In the genomic region with DNA sequence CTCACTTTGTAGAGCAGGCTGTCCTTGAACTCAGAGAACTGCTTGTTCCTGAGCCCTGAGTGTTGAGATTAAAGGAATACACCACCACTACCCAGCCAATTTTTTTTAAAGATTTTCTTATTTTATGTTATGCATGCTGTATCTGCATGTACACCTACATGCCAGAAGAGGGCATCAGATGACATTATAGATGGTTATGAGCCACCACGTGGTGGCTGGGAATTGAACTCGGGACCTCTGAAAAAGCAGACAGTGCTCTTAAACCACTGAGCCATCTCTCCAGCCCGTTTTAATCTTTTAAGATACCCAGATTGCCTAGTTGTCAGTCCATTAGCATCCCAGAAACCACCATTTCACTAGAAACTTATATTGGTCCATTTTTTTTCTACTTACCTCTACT, we compare ENCODE assay signal across 22 mouse cellular contexts. TPM values are rescaled to one million over a fixed set of nuclear protein-coding genes. Genes with fewer than 3 reads are reported as not detected.
DNase-seq lines count a peak whose midpoint lies in the region; ATAC-seq and TF ChIP-seq lines count a peak whose summit lies in the region.
"Had no signal": no experiment of that assay in that cellular context is flagged by ENCODE, and none has a peak within 500 bp of the region (broad histone marks: within the 10 kb centered on the region; RNA-seq: fewer than 3 reads in every experiment).

No protein-coding gene starts in this region.

- POLR2A ChIA-PET in Patski (lab: Charles Lee) = no interaction called here

- H3K36me3 ChIP-seq in kidney, postnatal 0 days (ENCODE audit: insufficient read depth, low read length) = no peaks in the 10 kb centered on the region
- H3K36me3 ChIP-seq in liver, postnatal 0 days (replicated peaks; ENCODE audit: insufficient read depth, low read length) = 0 out of 2 replicates have a peak, but pooled peaks cover 2% of the 10 kb centered on the region
- H3K36me3 ChIP-seq in liver, embryonic 12.5 days = peaks cover 30% of the 10 kb centered on the region
- H3K36me3 ChIP-seq in MEL (ENCODE audit: control insufficient read depth in 1 of 2, insufficient read depth in 2 of 2, low read length in 2 of 2) = peaks cover 0 to 9% of the 10 kb centered on the region in 2 experiments; a peak in 2 of 4 replicates
- H3K36me3 ChIP-seq: hindbrain, embryonic 15.5 days had no signal

- in situ Hi-C loops in Patski (cut with MboI; ENCODE audit: low pct_unique_long_range_greater_than_20kb) = no loop called here

- peak in 1 of 2 experiments; percentile 43; a peak in 2 of 4 replicates for TF ChIP-seq POLR2A in MEL (IDR thresholded peaks at IDR 0.05; ENCODE audit: control insufficient read depth in 1 of 2, insufficient read depth in 1 of 2, low read depth in 1 of 2, low read length in 2 of 2, poor library complexity in 1 of 2)

- H3K4me1 ChIP-seq in kidney, postnatal 0 days (replicated peaks; ENCODE audit: insufficient read depth, low read length) = no peaks in the 10 kb centered on the region
- H3K4me1 ChIP-seq in liver, postnatal 0 days (ENCODE audit: insufficient read depth) = no peaks in the 10 kb centered on the region
- H3K4me1 ChIP-seq in liver, embryonic 12.5 days = no peaks in the 10 kb centered on the region
- no peaks in the 10 kb centered on the region for H3K4me1 ChIP-seq in MEL (ENCODE audit: control insufficient read depth in 1 of 2, insufficient read depth in 2 of 2, low read length in 2 of 2)
- H3K4me1 ChIP-seq: embryonic facial prominence, embryonic 15.5 days; forebrain, embryonic 10.5 days; heart, embryonic 13.5 days; hindbrain, embryonic 15.5 days had no signal

- no peak overlapping the region for H3K9ac ChIP-seq in kidney, postnatal 0 days (ENCODE audit: low read depth, low read length)
- no peak overlapping the region for H3K9ac ChIP-seq in liver, postnatal 0 days (replicated peaks)
- no peak overlapping the region for H3K9ac ChIP-seq in liver, embryonic 12.5 days
- H3K9ac ChIP-seq in MEL (ENCODE audit: control insufficient read depth, low read depth, low read length, poor library complexity, severe bottlenecking) = no peak overlapping the region
- H3K9ac ChIP-seq: embryonic facial prominence, embryonic 15.5 days; heart, embryonic 13.5 days; hindbrain, embryonic 15.5 days had no signal

- TF ChIP-seq CTCF in kidney, postnatal 0 days (IDR thresholded peaks at IDR 0.05; ENCODE audit: low read depth) = peak; percentile 18; the same call in 1 of the 2 replicates
- TF ChIP-seq CTCF in liver, postnatal 0 days (IDR thresholded peaks at IDR 0.05; ENCODE audit: low read depth) = peak; percentile 23; the same call in 1 of the 2 replicates
- TF ChIP-seq CTCF in MEL (IDR thresholded peaks at IDR 0.05 in 2 of 3, conservative IDR thresholded peaks at IDR 0.05 in 1 of 3; ENCODE audit: control insufficient read depth in 1 of 3, insufficient read depth in 1 of 3, low read depth in 2 of 3, low read length in 3 of 3, poor library complexity in 1 of 3, severe bottlenecking in 1 of 3) (peak in 2 of 3 experiments; percentile 35 to 51; a peak in 3 of 6 replicates), Patski (IDR thresholded peaks at IDR 0.05) (peak; percentile 29)

- 82% methylated on average over 3 of the region's 3 CpGs for WGBS in kidney, postnatal 0 days
- 84% methylated on average over 3 of the region's 3 CpGs for WGBS in liver, postnatal 0 days (ENCODE audit: insufficient replicate concordance)
- 58% methylated on average over 3 of the region's 3 CpGs for WGBS in liver, embryonic 12.5 days (ENCODE audit: insufficient replicate concordance)

- no peak overlapping the region for H3K4me3 ChIP-seq in kidney, postnatal 0 days (replicated peaks; ENCODE audit: low read depth, low read length)
- no peak overlapping the region for H3K4me3 ChIP-seq in liver, postnatal 0 days (ENCODE audit: low read depth, low read length)
- H3K4me3 ChIP-seq in liver, embryonic 12.5 days = no peak overlapping the region
- no peak overlapping the region for H3K4me3 ChIP-seq in MEL (ENCODE audit: control insufficient read depth in 1 of 2, insufficient read depth in 1 of 2, low read depth in 2 of 2, low read length in 2 of 2)
- H3K4me3 ChIP-seq: embryonic facial prominence, embryonic 15.5 days; erythroblast, embryonic 14.5 days; forebrain, embryonic 10.5 days; heart, embryonic 13.5 days; hindbrain, embryonic 15.5 days had no signal

- TF ChIP-seq EP300 in liver, postnatal 0 days (IDR thresholded peaks at IDR 0.05; ENCODE audit: low read depth) = no peak
- no peak for TF ChIP-seq EP300 in MEL (IDR thresholded peaks at IDR 0.05; ENCODE audit: low read depth in 1 of 2, low read length in 2 of 2)

- no peak for ATAC-seq in kidney, postnatal 0 days (replicated peaks; ENCODE audit: low FRiP score, low read depth)
- ATAC-seq in liver, postnatal 0 days = no peak
- no peak for ATAC-seq in liver, embryonic 12.5 days
- no peak for ATAC-seq in Patski
- ATAC-seq: CD4-positive, CD25-positive, alpha-beta regulatory T cell, adult 4 months; forebrain, embryonic 14.5 days had no signal

- no peak overlapping the region for H3K27ac ChIP-seq in kidney, postnatal 0 days
- no peak overlapping the region for H3K27ac ChIP-seq in liver, postnatal 0 days (ENCODE audit: low read depth)
- no peak overlapping the region for H3K27ac ChIP-seq in liver, embryonic 12.5 days
- H3K27ac ChIP-seq in MEL (ENCODE audit: control insufficient read depth, low read depth, low read length) = no peak overlapping the region
- H3K27ac ChIP-seq: embryonic facial prominence, embryonic 15.5 days; forebrain, embryonic 10.5 days; heart, embryonic 13.5 days; hindbrain, embryonic 15.5 days had no signal

- no peaks in the 10 kb centered on the region for H3K79me2 ChIP-seq in MEL (ENCODE audit: control insufficient read depth, insufficient read depth, low read length, poor library complexity)

- H3K27me3 ChIP-seq in kidney, postnatal 0 days (ENCODE audit: insufficient read depth, low read length) = no peaks in the 10 kb centered on the region
- H3K27me3 ChIP-seq in liver, postnatal 0 days (ENCODE audit: insufficient read depth, low read length) = no peaks in the 10 kb centered on the region; the same call in 1 of the 2 replicates
- no peaks in the 10 kb centered on the region for H3K27me3 ChIP-seq in liver, embryonic 12.5 days (replicated peaks)
- no peaks in the 10 kb centered on the region for H3K27me3 ChIP-seq in MEL (ENCODE audit: control insufficient read depth in 1 of 2, insufficient read depth in 2 of 2, low read length in 2 of 2)
- peaks cover 7% of the 10 kb centered on the region for H3K27me3 ChIP-seq in Patski
- H3K27me3 ChIP-seq: embryonic facial prominence, embryonic 15.5 days; heart, embryonic 13.5 days; hindbrain, embryonic 15.5 days had no signal

- H3K9me3 ChIP-seq in kidney, postnatal 0 days (replicated peaks; ENCODE audit: low read length) = no peaks in the 10 kb centered on the region
- H3K9me3 ChIP-seq in liver, postnatal 0 days (ENCODE audit: low read length) = no peaks in the 10 kb centered on the region
- H3K9me3 ChIP-seq in liver, embryonic 12.5 days (replicated peaks) = no peaks in the 10 kb centered on the region
- H3K9me3 ChIP-seq in MEL (replicated peaks; ENCODE audit: insufficient read depth, low read length) = no peaks in the 10 kb centered on the region
- H3K9me3 ChIP-seq: embryonic facial prominence, embryonic 15.5 days; forebrain, embryonic 10.5 days; G1E; heart, embryonic 13.5 days; hindbrain, embryonic 15.5 days had no signal

- no peak overlapping the region for H3K4me2 ChIP-seq in kidney, postnatal 0 days (ENCODE audit: low read length)
- H3K4me2 ChIP-seq in liver, postnatal 0 days (ENCODE audit: low read depth, low read length) = no peak overlapping the region
- no peak overlapping the region for H3K4me2 ChIP-seq in liver, embryonic 12.5 days
- H3K4me2 ChIP-seq: embryonic facial prominence, embryonic 15.5 days; heart, embryonic 13.5 days; hindbrain, embryonic 15.5 days had no signal

- CTCF ChIA-PET in Patski (lab: Charles Lee) = no interaction called here

- no peak for DNase-seq in kidney, postnatal 0 days (ENCODE audit: low spot score)
- DNase-seq in kidney, postnatal 4 days = no peak
- no peak for DNase-seq in liver, postnatal 0 days
- DNase-seq in MEL (ENCODE audit: low read depth, low spot score) (peak; percentile 56), Patski (ENCODE audit: low read depth, low spot score) (no peak)
- DNase-seq in B cell, adult 2 months = no peak
- DNase-seq: adrenal gland, adult 2 months; adrenal gland, postnatal 25 days; cerebellum, adult 11 months; cerebellum, adult 8-10 months; cerebellum, postnatal 14 days; embryo, embryonic 11 days; heart, postnatal 36 days had no signal

- TF ChIP-seq RAD21 in MEL (IDR thresholded peaks at IDR 0.05; ENCODE audit: low read depth, low read length) = peak; percentile 34

TF ChIP-seq in MEL, 35 proteins besides CTCF, POLR2A, EP300 and RAD21 (continues in another document):
- TF ChIP-seq USF1 (IDR thresholded peaks at IDR 0.05; ENCODE audit: low read depth, low read length) = 0 out of 2 replicates have a peak, but pooled peaks have one; percentile 22
- peak; percentile 35; the same call in 1 of the 2 replicates for TF ChIP-seq ZNF384 (IDR thresholded peaks at IDR 0.05; ENCODE audit: low read depth, low read length)

RNA-seq across cellular contexts. Expression of a gene that starts 13.8 kb away (rescaled TPM):
- polyA plus RNA-seq in kidney, postnatal 0 days (2015; fragmentation: Nextera tagmentation; extraction: Ambion mirVana) = 7.8 and 8.2 TPM in 2 replicates
- 2.5 and 2.7 TPM in 2 replicates for polyA plus RNA-seq in liver, postnatal 0 days (2015; fragmentation: Nextera tagmentation; extraction: Ambion mirVana)
- polyA plus RNA-seq in liver, embryonic 12.5 days (2016; fragmentation: Nextera tagmentation; extraction: Ambion mirVana) = 4.4 and 4.7 TPM in 2 replicates
- 43.8 and 44.4 TPM in 2 replicates for total RNA-seq in MEL (2012; rRNA removed)
- polyA plus RNA-seq in MEL (2012; ENCODE audit: insufficient read depth in 1 of 2, insufficient read length in 2 of 2, low read depth in 1 of 2, low replicate concordance in 2 of 2, missing spikeins in 1 of 2) (10 to 100 TPM; 39.1 to 65.0 TPM), Patski (2021) (17.9 TPM)

RNA-seq across cellular contexts. Expression of a gene that starts 14.0 kb away (rescaled TPM):
- polyA plus RNA-seq in kidney, postnatal 0 days (2015; fragmentation: Nextera tagmentation; extraction: Ambion mirVana) = 30.1 and 30.8 TPM in 2 replicates
- polyA plus RNA-seq in liver, postnatal 0 days (2015; fragmentation: Nextera tagmentation; extraction: Ambion mirVana) = 12.9 and 13.1 TPM in 2 replicates
- 16.9 and 18.5 TPM in 2 replicates for polyA plus RNA-seq in liver, embryonic 12.5 days (2016; fragmentation: Nextera tagmentation; extraction: Ambion mirVana)
- total RNA-seq in MEL (2012; rRNA removed) = 15.6 and 17.8 TPM in 2 replicates
- polyA plus RNA-seq in MEL (2012; ENCODE audit: insufficient read depth in 1 of 2, insufficient read length in 2 of 2, low read depth in 1 of 2, low replicate concordance in 2 of 2, missing spikeins in 1 of 2) (10 to 100 TPM in 1 of 2 experiments, not detected in 1; 12.5 TPM), Patski (2021) (14.4 TPM)

RNA-seq across cellular contexts. Expression of a gene that starts 25.3 kb away (rescaled TPM):
- polyA plus RNA-seq in kidney, postnatal 0 days (2015; fragmentation: Nextera tagmentation; extraction: Ambion mirVana) = 74.3 and 75.0 TPM in 2 replicates
- polyA plus RNA-seq in liver, postnatal 0 days (2015; fragmentation: Nextera tagmentation; extraction: Ambion mirVana) = 44.0 and 47.1 TPM in 2 replicates
- polyA plus RNA-seq in liver, embryonic 12.5 days (2016; fragmentation: Nextera tagmentation; extraction: Ambion mirVana) = 27.4 and 28.9 TPM in 2 replicates
- 32.3 and 38.2 TPM in 2 replicates for total RNA-seq in MEL (2012; rRNA removed)
- polyA plus RNA-seq in MEL (2012; ENCODE audit: insufficient read depth in 1 of 2, insufficient read length in 2 of 2, low read depth in 1 of 2, low replicate concordance in 2 of 2, missing spikeins in 1 of 2) (100 to 1,000 TPM in 1 of 2 experiments, 10 to 100 TPM in 1; 50.0 to 136 TPM), Patski (2021) (36.6 TPM)
